Mouse (Mus musculus): Measurements from ENCODE around the gene Ttn.

Gene Ttn

GRCm38 (mm10) chr2:76667200-76667599 lies 315.1 kb downstream of the Ttn start:
- intact Hi-C loops (cut with DNase I), result no loop called here

- intact Hi-C loops (cut with DNase I), result no loop called here
These were observed 316.8 kb downstream of the Ttn start for GRCm38 (mm10) chr2:76665531-76665930.

DNA sequence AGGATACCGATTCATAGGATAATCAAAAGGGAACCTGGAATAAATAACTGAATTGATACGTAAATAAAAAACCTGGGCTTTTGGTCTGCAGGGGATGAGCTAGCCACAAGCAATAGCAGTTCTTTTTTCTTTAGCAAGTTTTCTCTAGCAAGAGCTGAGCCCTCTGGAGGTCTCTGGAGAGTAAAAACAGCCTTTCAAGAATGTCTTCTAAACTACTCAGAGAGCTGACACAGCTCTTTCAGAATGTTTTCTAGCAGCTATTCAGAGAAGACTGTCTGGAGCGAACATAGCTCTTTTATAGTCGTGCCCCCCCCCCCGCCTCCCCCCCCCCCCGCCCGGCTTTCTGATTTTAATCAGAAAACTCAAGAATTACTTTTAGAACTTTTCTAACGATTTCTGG lies 322.9 kb downstream of the Ttn start:
- intact Hi-C loops (cut with DNase I), result no loop called here

DNA sequence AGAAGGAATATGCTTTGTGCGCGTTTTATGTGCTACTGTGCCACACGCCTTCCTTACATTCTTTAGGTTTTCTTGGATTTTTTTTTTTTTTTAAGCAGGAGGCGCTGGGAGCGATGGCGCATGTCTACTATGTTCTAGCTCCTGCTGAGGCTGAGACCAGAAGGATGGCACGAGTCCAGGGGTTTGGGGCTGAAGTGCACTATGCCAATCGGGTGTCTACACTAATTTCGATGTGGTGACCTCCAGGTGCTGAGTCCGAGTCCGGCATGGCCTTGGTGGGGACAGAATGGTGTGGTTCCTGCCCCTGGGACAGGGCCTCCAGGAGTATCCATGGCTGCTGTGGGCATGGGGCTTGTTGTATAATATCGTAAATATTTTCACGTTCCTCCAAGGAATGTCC lies 323.8 kb downstream of the Ttn start:
- intact Hi-C loops (cut with DNase I), result no loop called here

DNA sequence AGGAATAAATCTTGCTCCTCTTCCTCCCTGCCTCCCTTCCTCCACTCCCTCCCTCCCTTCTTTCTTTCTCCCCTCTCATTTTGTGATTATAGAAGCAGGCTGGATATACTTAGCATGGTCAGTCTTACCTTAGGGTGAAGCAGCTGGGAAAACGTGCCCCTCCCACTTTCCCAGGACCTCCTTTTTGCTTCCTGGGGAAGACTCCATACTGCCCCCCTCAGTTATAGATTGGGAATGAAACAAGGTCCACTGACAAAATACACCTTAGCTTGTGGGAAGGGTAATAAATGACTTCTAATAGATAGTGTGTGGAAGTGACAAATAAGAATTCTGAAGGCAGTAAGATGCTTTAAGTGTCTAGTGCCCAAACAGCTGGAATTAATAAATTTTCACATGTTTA lies 326.4 kb downstream of the Ttn start:
- intact Hi-C loops (cut with DNase I), result no loop called here

DNA sequence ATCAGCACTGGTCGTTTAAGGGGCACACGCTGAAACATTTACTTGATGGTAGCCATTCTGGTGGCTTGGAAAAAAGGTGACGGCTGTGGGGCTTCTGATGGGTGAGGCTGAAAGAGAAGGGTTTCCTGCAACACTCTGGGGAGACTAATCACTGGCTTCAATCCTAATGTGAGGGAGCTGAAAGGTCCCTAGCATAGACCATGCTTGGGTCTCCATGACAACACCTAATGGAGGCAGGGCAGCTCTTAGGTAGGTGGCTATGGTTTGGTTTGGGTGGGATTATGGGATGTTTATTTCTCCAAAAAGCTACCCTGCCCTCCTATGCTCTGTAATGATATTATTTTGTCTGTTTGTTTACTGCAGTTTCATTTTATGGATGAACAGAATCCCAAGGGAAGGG lies 326.9 kb downstream of the Ttn start:
- intact Hi-C loops (cut with DNase I), result no loop called here

- intact Hi-C loops (cut with DNase I), result no loop called here
These were observed 327.7 kb downstream of the Ttn start for GRCm38 (mm10) chr2:76654646-76655045.
